Mouse (Mus musculus): ENCODE results near the gene Cdc34. TPM values are rescaled to one million over a fixed set of nuclear protein-coding genes. Genes with fewer than 3 reads are reported as not detected.
A peak's percentile ranks its signal among the peaks of the same experiment; 100 is the strongest.

Cdc34 gene
- polyA plus RNA-seq, 1 experiment from 2014 or later, result 196 TPM

GRCm38 (mm10) chr10:79660298-79660697 lies 21.7 kb upstream of the Cdc34 start:
- H3K27ac ChIP-seq, result no peak overlapping the region
- H3K4me3 ChIP-seq, result no peak overlapping the region
- no peak for ATAC-seq
- H3K4me1 ChIP-seq, result peaks cover 10% of the 10 kb centered on the region; the same call in 1 of the 2 replicates
- WGBS (ENCODE audit: insufficient replicate concordance), result 67% methylated on average over 2 of the region's 2 CpGs
- H3K9me3 ChIP-seq (replicated peaks), result no peaks in the 10 kb centered on the region
- H3K36me3 ChIP-seq, result no peaks in the 10 kb centered on the region
- no peak overlapping the region for H3K4me2 ChIP-seq
- H3K9ac ChIP-seq, result no peak overlapping the region
- 0 out of 2 replicates have a peak, but pooled peaks cover 11% of the 10 kb centered on the region for H3K27me3 ChIP-seq (replicated peaks)

- WGBS (ENCODE audit: insufficient replicate concordance), result 43% methylated on average over 3 of the region's 3 CpGs
- no peak for ATAC-seq
- no peak overlapping the region for H3K9ac ChIP-seq
- no peak overlapping the region for H3K4me2 ChIP-seq
- H3K4me3 ChIP-seq, result no peak overlapping the region
- H3K36me3 ChIP-seq, result no peaks in the 10 kb centered on the region
- no peaks in the 10 kb centered on the region for H3K9me3 ChIP-seq (replicated peaks)
- no peak overlapping the region for H3K27ac ChIP-seq
- H3K27me3 ChIP-seq (replicated peaks), result 0 out of 2 replicates have a peak, but pooled peaks cover 8% of the 10 kb centered on the region
- peaks cover 10% of the 10 kb centered on the region; the same call in 1 of the 2 replicates for H3K4me1 ChIP-seq
These were observed 20.1 kb upstream of the Cdc34 start for GRCm38 (mm10) chr10:79661861-79662260.

- Histone ChIP-seq H3K4me3 (no peak within 1 kb of the TSS), H3K9ac (no peak within 1 kb of the TSS), H3K4me1 (peaks cover 18% of the 10 kb centered on the region), H3K27me3 (replicated peaks) (0 out of 2 replicates have a peak, but pooled peaks cover 8% of the 10 kb centered on the region), H3K36me3 (no peaks in the 10 kb centered on the region), H3K27ac (no peak within 1 kb of the TSS), H3K4me2 (no peak within 1 kb of the TSS), H3K9me3 (replicated peaks) (no peaks in the 10 kb centered on the region)
- peak; percentile 28 for ATAC-seq
- 18% methylated on average over 13 of the region's 13 CpGs for WGBS (ENCODE audit: insufficient replicate concordance)
These were observed 17.8 kb upstream of the Cdc34 start, which contains the start of gene Madcam1 for GRCm38 (mm10) chr10:79664131-79664665. Gene Madcam1 (plus strand): TSS chr10:79664559.

- Histone ChIP-seq H3K4me3 (no peak overlapping the region), H3K4me1 (peaks cover 20% of the 10 kb centered on the region), H3K4me2 (no peak overlapping the region), H3K27me3 (replicated peaks) (0 out of 2 replicates have a peak, but pooled peaks cover 8% of the 10 kb centered on the region), H3K9ac (no peak overlapping the region), H3K36me3 (no peaks in the 10 kb centered on the region), H3K27ac (no peak overlapping the region), H3K9me3 (replicated peaks) (no peaks in the 10 kb centered on the region)
- 71% methylated on average over 8 of the region's 8 CpGs for WGBS (ENCODE audit: insufficient replicate concordance)
- no peak for ATAC-seq
These were observed 16.9 kb upstream of the Cdc34 start for GRCm38 (mm10) chr10:79665051-79665450.

GRCm38 (mm10) chr10:79666493-79666892 lies 15.5 kb upstream of the Cdc34 start:
- Histone ChIP-seq H3K9me3 (replicated peaks) (no peaks in the 10 kb centered on the region), H3K4me1 (peaks cover 33% of the 10 kb centered on the region), H3K36me3 (no peaks in the 10 kb centered on the region), H3K9ac (no peak overlapping the region), H3K27me3 (replicated peaks) (0 out of 2 replicates have a peak, but pooled peaks cover 8% of the 10 kb centered on the region), H3K4me3 (no peak overlapping the region), H3K4me2 (no peak overlapping the region), H3K27ac (no peak overlapping the region)
- 51% methylated on average over 9 of the region's 9 CpGs for WGBS (ENCODE audit: insufficient replicate concordance)
- ATAC-seq, result no peak

GRCm38 (mm10) chr10:79668076-79668475 lies 13.9 kb upstream of the Cdc34 start:
- 0 out of 2 replicates have a peak, but pooled peaks cover 8% of the 10 kb centered on the region for H3K27me3 ChIP-seq (replicated peaks)
- H3K4me2 ChIP-seq, result no peak overlapping the region
- peaks cover 28% of the 10 kb centered on the region for H3K4me1 ChIP-seq
- H3K36me3 ChIP-seq, result peaks cover 6% of the 10 kb centered on the region
- H3K9me3 ChIP-seq (replicated peaks), result no peaks in the 10 kb centered on the region
- ATAC-seq, result no peak
- no peak overlapping the region for H3K9ac ChIP-seq
- H3K4me3 ChIP-seq, result no peak overlapping the region
- H3K27ac ChIP-seq, result no peak overlapping the region
- WGBS (ENCODE audit: insufficient replicate concordance), result 65% methylated on average over 5 of the region's 5 CpGs

GRCm38 (mm10) chr10:79668771-79669575 lies 13.0 kb upstream of the Cdc34 start, which contains the start of gene Tpgs1:
Gene Tpgs1 (plus strand): TSS chr10:79669369.
- Histone ChIP-seq H3K4me3 (peak within 1 kb of the TSS; percentile 85), H3K9me3 (replicated peaks) (no peaks in the 10 kb centered on the region), H3K4me2 (peak within 1 kb of the TSS; percentile 85), H3K27me3 (replicated peaks) (0 out of 2 replicates have a peak, but pooled peaks cover 8% of the 10 kb centered on the region), H3K4me1 (peaks cover 28% of the 10 kb centered on the region), H3K9ac (peak within 1 kb of the TSS; percentile 80), H3K27ac (peak within 1 kb of the TSS; percentile 81), H3K36me3 (peaks cover 6% of the 10 kb centered on the region)
- WGBS (ENCODE audit: insufficient replicate concordance), result under 1% methylated on average over 45 of the region's 45 CpGs
- peak; percentile 72 for ATAC-seq

- 4% methylated on average over 45 of the region's 47 CpGs for WGBS (ENCODE audit: insufficient replicate concordance)
- peak overlapping the region; percentile 81 for H3K27ac ChIP-seq
- peaks cover 28% of the 10 kb centered on the region for H3K4me1 ChIP-seq
- H3K36me3 ChIP-seq, result peaks cover 6% of the 10 kb centered on the region
- peak; percentile 57 for ATAC-seq
- 0 out of 2 replicates have a peak, but pooled peaks cover 8% of the 10 kb centered on the region for H3K27me3 ChIP-seq (replicated peaks)
- H3K9ac ChIP-seq, result peak overlapping the region; percentile 80
- peak overlapping the region; percentile 85 for H3K4me2 ChIP-seq
- peak overlapping the region; percentile 85 for H3K4me3 ChIP-seq
- no peaks in the 10 kb centered on the region for H3K9me3 ChIP-seq (replicated peaks)
These were observed 12.4 kb upstream of the Cdc34 start for GRCm38 (mm10) chr10:79669576-79670057.

GRCm38 (mm10) chr10:79670071-79670888 lies 11.7 kb upstream of the Cdc34 start:
- peak; percentile 30 for ATAC-seq
- Histone ChIP-seq H3K9me3 (replicated peaks) (no peaks in the 10 kb centered on the region), H3K27me3 (replicated peaks) (0 out of 2 replicates have a peak, but pooled peaks cover 7% of the 10 kb centered on the region), H3K36me3 (peaks cover 7% of the 10 kb centered on the region), H3K27ac (peak overlapping the region; percentile 81), H3K4me1 (peaks cover 28% of the 10 kb centered on the region), H3K4me3 (peak overlapping the region; percentile 85), H3K4me2 (peak overlapping the region; percentile 85), H3K9ac (peak overlapping the region; percentile 80)
- 30% methylated on average over 15 of the region's 15 CpGs for WGBS (ENCODE audit: insufficient replicate concordance)

- Histone ChIP-seq H3K4me1 (peaks cover 28% of the 10 kb centered on the region), H3K4me3 (no peak overlapping the region), H3K4me2 (peak overlapping the region; percentile 21; the same call in 1 of the 2 replicates), H3K27me3 (replicated peaks) (peaks cover 13% of the 10 kb centered on the region), H3K9ac (peak overlapping the region; percentile 10; the same call in 1 of the 2 replicates), H3K27ac (0 out of 2 replicates have a peak overlapping the region, but pooled peaks have one; percentile 5), H3K36me3 (peaks cover 17% of the 10 kb centered on the region), H3K9me3 (replicated peaks) (no peaks in the 10 kb centered on the region)
- ATAC-seq, result no peak
- 73% methylated on average over 6 of the region's 6 CpGs for WGBS (ENCODE audit: insufficient replicate concordance)
These were observed 10.5 kb upstream of the Cdc34 start for GRCm38 (mm10) chr10:79671396-79672087.

- Histone ChIP-seq H3K27ac (no peak overlapping the region), H3K4me2 (no peak overlapping the region), H3K9ac (no peak overlapping the region), H3K4me1 (peaks cover 28% of the 10 kb centered on the region), H3K36me3 (peaks cover 17% of the 10 kb centered on the region), H3K27me3 (replicated peaks) (peaks cover 11% of the 10 kb centered on the region), H3K9me3 (replicated peaks) (no peaks in the 10 kb centered on the region), H3K4me3 (no peak overlapping the region)
- 75% methylated on average over 3 of the region's 3 CpGs for WGBS (ENCODE audit: insufficient replicate concordance)
- no peak for ATAC-seq
These were observed 9.9 kb upstream of the Cdc34 start for GRCm38 (mm10) chr10:79672088-79672455.

All from liver, embryonic 12.5 days (tissue).